Mouse (Mus musculus): ENCODE results near the gene Rab2b.

Gene Rab2b

DNA sequence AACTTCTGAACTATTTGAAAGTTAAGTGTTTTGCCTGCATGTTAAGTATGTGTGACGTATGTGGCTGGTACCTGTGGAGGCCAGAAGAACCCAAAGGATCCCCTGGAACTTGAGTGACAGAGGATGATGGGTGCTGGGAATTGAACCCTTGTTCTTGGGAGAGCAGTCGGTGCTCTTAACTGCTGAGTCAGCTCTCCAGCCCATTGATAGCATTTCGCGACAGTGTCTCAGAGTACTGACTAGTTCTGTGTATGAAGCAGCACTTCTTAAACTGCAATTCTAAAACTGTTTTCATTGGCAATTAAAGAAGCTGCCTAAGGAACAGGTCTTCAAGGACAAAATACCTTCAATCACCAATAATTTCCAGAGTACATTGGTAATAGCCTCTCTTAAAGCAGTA lies 2.1 kb downstream of the Rab2b start:
- no peak for DNase-seq (ENCODE audit: low spot score in 2 of 2)

DNA sequence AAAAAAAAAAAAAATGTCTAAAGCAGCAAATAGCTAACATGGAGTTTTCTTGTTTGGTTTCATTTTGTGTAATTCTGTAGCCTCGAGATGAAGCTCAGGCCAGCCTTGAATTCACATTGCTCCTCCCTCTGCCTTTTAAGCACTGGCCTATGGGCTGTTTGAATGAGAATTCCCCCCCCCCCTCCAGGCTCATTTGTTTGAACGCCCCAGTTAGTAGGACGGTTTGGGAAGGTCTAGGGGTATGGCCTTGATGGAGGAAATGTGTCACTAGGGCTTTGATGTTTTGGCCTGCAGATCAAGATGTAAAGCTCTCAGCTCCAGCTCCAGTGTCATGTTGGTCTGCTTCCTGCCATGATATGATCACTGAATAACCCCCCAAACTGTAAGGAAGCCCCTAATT lies 6.6 kb downstream of the Rab2b start:
- no peak for DNase-seq (ENCODE audit: low spot score in 2 of 2)

- peak; percentile 99 for DNase-seq (ENCODE audit: low spot score in 2 of 2)
Measured at GRCm38 (mm10) chr14:52257484-52258213, 21.7 kb downstream of the Rab2b start, which contains the start of gene Chd8. Gene Chd8 (minus strand): TSS chr14:52257780.

DNA sequence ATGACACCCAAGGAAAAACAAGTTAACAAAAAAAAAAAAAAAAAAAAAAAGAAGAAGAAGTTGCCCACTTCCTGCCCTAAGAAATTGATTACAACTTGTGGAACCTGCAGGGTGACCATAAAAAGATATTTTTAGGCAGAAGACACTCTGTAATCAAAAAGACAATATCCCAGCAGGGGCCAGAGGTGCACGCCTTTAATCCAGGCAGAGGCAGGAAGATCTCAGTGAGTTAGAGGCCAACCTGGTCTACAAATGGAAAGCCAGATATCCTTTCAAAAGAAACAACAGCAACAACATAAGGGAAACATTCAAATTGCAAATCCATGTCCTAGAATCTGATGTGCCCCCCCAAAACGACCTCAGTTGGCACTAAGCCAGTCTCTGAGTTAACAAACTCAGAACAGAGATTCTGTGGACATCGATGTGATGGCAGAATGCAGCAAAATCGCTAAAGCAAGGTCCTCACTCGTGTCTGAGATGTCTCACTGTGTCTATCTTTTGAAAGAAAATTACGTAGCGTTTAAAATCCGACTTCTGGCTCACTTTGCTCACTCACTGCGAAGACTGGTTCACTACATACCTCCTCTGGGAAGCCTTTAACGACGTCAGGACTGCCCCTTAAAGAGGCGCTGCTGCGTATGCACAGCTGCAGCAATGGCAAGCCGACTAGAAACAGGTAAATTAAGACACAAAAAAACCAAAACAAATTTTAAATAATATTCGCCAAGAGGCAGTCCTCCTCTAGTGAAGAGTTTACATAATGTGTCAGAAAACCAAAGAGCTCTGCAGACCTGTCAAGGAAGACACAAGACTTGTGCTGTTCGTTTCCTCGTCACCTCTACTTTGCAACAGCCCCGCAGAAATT lies 22.8 kb downstream of the Rab2b start:
- peak in 1 of 2 experiments; percentile 5 for DNase-seq (ENCODE audit: low spot score in 2 of 2)

DNA sequence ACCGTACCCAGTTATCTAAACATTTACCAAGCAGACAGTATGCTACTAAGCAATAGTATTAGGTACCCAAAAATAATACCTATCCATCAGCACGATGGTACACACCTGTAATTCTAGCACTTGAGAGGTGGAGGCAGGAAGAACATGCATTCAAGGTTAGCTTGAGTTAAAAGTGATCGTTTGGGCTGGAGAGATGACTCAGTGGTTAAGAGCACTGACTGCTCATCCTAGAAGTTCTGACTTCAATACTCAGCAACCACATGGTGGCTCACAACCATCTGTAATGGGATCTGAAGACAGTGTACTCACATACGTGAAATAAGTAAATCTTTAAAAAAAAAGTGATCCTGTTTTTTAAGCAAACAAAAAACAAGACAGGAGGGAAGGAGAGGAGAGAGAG lies 33.2 kb downstream of the Rab2b start:
- no peak for DNase-seq (ENCODE audit: low spot score in 2 of 2)

DNA sequence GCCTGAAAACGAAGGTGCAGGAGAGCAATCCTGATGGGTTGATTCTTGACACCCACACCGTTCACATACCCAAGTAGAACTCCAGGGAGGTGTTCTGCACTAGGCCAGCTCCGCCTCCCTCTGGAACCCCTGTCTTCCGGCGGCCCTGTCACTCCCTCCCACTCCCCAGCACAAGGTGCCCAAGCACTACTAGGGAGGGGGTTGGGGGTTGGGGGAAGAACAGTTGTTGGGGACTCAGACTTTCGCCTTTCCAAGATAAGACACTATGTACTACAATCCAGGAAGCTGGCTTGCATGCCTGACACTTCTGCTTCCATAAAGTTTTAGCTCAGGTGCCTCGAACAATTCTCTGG lies 34.7 kb downstream of the Rab2b start:
- DNase-seq (ENCODE audit: low spot score in 2 of 2), result no peak

DNA sequence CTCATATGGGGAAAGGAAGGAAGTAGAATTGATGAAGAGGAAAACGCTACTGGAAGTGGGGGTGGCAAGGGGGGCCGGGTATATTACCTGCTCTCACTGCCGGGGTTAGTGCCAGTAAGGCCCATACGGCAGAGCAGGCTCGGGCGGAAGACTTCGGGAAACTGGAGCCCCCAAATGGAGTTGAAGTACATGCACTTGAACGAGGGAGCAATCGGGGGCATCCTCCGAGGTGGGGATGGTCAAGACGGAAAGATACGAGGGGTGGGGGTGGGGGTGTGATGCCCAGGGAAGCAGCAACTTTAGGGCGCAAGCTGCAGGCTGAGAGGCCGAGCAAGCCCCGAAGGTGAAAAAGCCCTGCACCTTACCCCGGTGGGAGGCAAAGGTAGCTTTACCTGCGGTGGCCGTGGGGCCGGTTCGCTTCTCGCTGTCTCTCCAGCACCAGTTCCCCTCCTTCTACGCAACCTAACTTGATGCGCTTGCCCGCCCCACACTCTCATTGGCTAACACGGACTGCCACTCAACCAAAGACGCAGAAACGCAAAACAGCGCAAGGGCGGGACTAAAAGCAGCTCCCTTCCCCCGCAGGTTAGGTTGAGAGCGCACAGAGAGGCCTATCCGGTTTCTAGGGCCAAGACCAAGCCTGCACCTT lies 35.2 kb downstream of the Rab2b start:
- DNase-seq (ENCODE audit: low spot score in 2 of 2), result peak; percentile 97 to 99

DNA sequence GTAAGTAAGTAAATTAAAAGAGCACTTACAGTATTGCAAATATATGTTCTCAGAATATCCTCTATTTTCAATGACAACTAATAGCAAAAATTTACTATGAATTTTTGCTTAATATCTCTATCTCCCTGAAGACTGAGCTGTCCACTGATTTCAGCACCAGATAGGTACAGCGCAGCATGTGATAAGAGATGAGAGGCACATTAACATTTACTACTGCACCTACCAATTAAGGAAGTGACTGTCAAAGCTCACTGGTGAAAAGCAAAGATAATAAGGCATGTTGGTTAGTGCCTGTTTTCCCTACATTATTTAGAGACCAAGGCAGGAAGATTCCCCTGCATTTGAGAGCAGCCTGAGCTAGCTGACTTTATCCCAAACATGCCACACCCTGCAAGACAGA lies 43.1 kb downstream of the Rab2b start:
- DNase-seq (ENCODE audit: low spot score in 2 of 2), result no peak

- no peak for DNase-seq (ENCODE audit: low spot score in 2 of 2)
Measured at GRCm38 (mm10) chr14:52235165-52235564, 44.2 kb downstream of the Rab2b start.

DNA sequence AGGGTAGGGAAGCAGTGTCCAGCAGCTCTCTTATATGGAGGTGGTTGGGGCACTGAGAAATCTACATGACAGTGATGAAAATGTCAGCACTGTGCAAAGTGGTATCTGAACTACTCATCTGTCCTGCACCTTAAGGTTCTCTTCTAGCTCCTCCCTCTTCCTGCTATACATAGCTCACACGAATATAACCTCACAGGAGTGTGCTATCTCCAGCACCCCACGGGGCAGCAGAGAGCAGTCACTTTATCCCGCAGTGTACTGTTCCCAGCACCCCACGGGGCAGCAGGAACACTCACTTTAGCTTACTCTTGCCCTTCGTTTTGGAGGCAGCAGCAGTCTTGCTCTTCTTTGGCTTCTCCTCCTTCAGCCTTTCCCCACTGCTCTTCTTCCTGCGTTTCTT lies 47.1 kb downstream of the Rab2b start:
- DNase-seq (ENCODE audit: low spot score in 2 of 2), result no peak

DNA sequence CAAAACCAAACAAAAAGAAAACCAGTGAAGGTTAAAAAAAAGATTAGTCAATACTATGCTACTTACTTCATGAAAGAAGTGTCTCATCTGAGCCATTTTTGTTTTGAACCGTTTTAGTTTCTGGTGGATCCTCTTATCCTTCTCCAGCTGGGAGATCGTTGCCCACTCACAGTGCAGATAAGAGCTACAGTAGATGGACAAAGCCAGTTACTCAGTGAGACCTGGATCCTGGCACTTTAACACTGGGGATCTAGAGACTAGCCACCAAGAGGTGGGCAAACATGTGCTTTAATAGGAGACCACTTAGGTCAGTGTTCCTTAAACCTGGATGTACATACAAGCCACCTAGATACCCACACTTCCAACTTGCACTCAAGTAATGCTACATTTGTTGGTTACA lies 53.4 kb downstream of the Rab2b start:
- DNase-seq (ENCODE audit: low spot score in 2 of 2), result no peak

GRCm38 (mm10) chr14:52217261-52217660 lies 62.1 kb downstream of the Rab2b start:
- no peak for DNase-seq (ENCODE audit: low spot score in 2 of 2)
